Mouse (Mus musculus) midbrain, postnatal 0 days (tissue): ENCODE data around the gene Cdkn2aipnl. TPM values are rescaled to one million over a fixed set of nuclear protein-coding genes. Genes with fewer than 3 reads are reported as not detected.

ENCODE experiments used
- ATAC-seq: fragments of 200-750 bp; cut with Nextera tagmentation; 2 replicates; pipeline ENCODE4 v1.8.0; 2017; ENCODE audit warnings: moderate number of reproducible peaks, mild to moderate bottlenecking, moderate TSS enrichment, moderate library complexity; ENCODE audit not compliant: low FRiP score
- DNase-seq: peaks from one replicate; pipeline ENCODE4 v3.0.0-alpha.2; 2015; ENCODE audit warnings: low spot score
- H3K27ac ChIP-seq: fragments of 300-500 bp; sonication (generic); 2 replicates; pipeline ENCODE4 v1.5.1; 2014; ENCODE audit warnings: low read depth, mild to moderate bottlenecking, low read length, mixed read lengths
- H3K27me3 ChIP-seq: fragments of 300-500 bp; sonication (generic); 2 replicates; pipeline ENCODE4 v1.6.1; 2014; ENCODE audit warnings: low read length, control low read depth, mixed read lengths; ENCODE audit not compliant: insufficient read depth
- H3K36me3 ChIP-seq: fragments of 300-500 bp; sonication (generic); 2 replicates; pipeline ENCODE4 v1.6.1; 2014; ENCODE audit warnings: low read length, control low read depth, mixed read lengths; ENCODE audit not compliant: insufficient read depth
- H3K4me1 ChIP-seq: fragments of 300-500 bp; sonication (generic); 2 replicates; pipeline ENCODE4 v1.6.1; 2014; ENCODE audit warnings: mild to moderate bottlenecking, control low read depth, antibody characterized with exemption, low read length, mixed read lengths; ENCODE audit not compliant: insufficient read depth
- H3K4me2 ChIP-seq: fragments of 300-500 bp; sonication (generic); 2 replicates; pipeline ENCODE4 v1.6.1; 2014; ENCODE audit warnings: low read depth, mild to moderate bottlenecking, low read length, mixed read lengths; ENCODE audit not compliant: poor library complexity, severe bottlenecking
- H3K4me3 ChIP-seq: fragments of 300-500 bp; sonication (generic); 2 replicates; pipeline ENCODE4 v1.5.1; 2014; ENCODE audit warnings: low read depth, mild to moderate bottlenecking, low read length, moderate library complexity
- H3K9ac ChIP-seq: fragments of 300-500 bp; sonication (generic); replicated peaks from 2 replicates; pipeline ENCODE4 v1.6.1; 2014; ENCODE audit warnings: mild to moderate bottlenecking, low read length, moderate library complexity, mixed read lengths; ENCODE audit not compliant: poor library complexity, severe bottlenecking
- H3K9me3 ChIP-seq: fragments of 300-500 bp; sonication (generic); 2 replicates; pipeline ENCODE4 v1.6.1; 2016; ENCODE audit warnings: low read length, control low read depth
- CTCF ChIP-seq: IDR thresholded peaks from 2 replicates; pipeline ENCODE4 v1.5.1; 2016; ENCODE audit warnings: antibody characterized with exemption, mild to moderate bottlenecking
- WGBS: fragments of 180-500 bp; shearing (Covaris S2); extraction: QIAGEN DNeasy Blood & Tissue Kit; methylation state at CpG from one replicate; pipeline ENCODE4 v1.1.7; 2014; 5-methylcytosine and 5-hydroxymethylcytosine counted together
- polyA plus RNA-seq: library from polyadenylated mRNA; unstranded; fragments of >200 nt; fragmentation: Nextera tagmentation; extraction: Ambion mirVana; gene quantifications from 2 replicates; pipeline ENCODE4 v1.2.1, GENCODE M21; 2015
- total RNA-seq: library from RNA; depleted of rRNA; stranded (reverse); fragments of >200 nt; gene quantifications from 2 replicates; pipeline ENCODE4 v1.2.3, GENCODE M21; 2014

The Cdkn2aipnl gene
- total and polyA plus RNA-seq, 2 experiments from 2014 or later = 99.1 to 124 TPM

DNA sequence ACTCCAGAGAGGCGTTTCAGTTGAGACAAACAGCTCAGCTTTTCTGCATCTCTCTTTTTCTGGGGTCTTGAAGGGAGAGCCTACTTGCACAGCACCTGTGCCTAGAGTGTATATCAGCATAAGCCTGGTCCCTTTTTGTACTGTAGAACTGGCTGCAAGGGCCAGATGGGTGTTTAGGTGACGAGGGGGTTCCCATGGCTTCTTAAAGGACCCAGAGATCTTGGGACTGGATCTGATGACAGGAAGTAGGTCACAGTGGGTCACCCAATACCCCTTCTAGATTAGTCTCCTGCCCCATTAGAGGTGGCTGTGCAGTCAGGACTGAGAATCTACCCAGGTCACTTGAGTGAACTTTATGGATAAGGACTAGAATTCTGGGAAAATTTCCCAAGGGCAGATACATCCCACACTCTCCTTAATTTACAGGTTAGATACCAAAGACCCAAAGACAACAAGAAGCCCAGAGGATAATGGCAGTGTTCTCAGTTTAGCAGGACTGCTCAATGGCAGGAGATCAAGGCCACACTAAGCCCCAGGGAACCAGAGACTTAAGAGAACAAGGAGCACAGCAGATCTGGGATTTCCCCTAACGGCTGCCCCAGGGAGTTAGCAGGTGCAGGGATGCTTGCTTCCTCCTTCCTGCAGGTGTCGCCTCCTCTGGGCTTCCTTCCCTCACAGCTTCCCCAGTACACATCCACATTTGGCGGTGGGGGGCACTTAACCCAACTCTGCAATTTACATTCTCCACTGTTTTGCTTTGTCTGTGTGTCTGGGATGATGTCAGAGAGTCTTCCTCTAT, 31.6 kb upstream of the Cdkn2aipnl start:
- Histone ChIP-seq H3K4me3 (no peak overlapping the region), H3K36me3 (no peaks in the 10 kb centered on the region), H3K9ac (no peak overlapping the region), H3K9me3 (no peaks in the 10 kb centered on the region), H3K27ac (no peak overlapping the region), H3K4me2 (no peak overlapping the region), H3K27me3 (no peaks in the 10 kb centered on the region), H3K4me1 (no peaks in the 10 kb centered on the region)
- TF ChIP-seq CTCF = no peak
- DNase-seq (no peak), ATAC-seq (no peak)
- WGBS = 55% methylated on average over 5 of the region's 5 CpGs

DNA sequence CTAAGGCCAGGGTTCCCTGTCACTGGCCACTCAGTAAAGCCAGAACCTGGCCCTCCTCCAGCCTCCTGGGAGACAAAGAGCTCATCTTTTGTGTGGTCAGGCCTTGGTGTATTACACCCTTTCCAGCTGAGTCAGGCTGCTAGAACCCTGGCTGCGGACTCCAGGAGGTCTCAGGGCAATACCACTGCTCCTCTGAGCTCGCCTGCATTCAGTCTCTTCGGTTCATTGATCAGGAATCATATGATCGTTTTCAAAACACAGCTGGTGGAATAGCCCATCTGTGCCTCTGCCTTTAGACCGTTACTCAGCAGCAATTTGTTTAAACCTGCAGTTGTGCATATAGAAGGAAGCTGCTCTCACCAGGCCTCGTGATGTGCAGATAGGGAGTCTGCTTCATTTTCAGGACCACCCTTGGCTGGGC, 30.1 kb upstream of the Cdkn2aipnl start:
- no peak for DNase-seq
- Histone ChIP-seq H3K27ac (no peak overlapping the region), H3K27me3 (no peaks in the 10 kb centered on the region), H3K36me3 (no peaks in the 10 kb centered on the region), H3K4me3 (no peak overlapping the region), H3K9me3 (no peaks in the 10 kb centered on the region), H3K9ac (no peak overlapping the region), H3K4me1 (no peaks in the 10 kb centered on the region), H3K4me2 (no peak overlapping the region)
- no peak for TF ChIP-seq CTCF
- no peak for ATAC-seq
- WGBS = 65% methylated on average over 6 of the region's 6 CpGs

DNA sequence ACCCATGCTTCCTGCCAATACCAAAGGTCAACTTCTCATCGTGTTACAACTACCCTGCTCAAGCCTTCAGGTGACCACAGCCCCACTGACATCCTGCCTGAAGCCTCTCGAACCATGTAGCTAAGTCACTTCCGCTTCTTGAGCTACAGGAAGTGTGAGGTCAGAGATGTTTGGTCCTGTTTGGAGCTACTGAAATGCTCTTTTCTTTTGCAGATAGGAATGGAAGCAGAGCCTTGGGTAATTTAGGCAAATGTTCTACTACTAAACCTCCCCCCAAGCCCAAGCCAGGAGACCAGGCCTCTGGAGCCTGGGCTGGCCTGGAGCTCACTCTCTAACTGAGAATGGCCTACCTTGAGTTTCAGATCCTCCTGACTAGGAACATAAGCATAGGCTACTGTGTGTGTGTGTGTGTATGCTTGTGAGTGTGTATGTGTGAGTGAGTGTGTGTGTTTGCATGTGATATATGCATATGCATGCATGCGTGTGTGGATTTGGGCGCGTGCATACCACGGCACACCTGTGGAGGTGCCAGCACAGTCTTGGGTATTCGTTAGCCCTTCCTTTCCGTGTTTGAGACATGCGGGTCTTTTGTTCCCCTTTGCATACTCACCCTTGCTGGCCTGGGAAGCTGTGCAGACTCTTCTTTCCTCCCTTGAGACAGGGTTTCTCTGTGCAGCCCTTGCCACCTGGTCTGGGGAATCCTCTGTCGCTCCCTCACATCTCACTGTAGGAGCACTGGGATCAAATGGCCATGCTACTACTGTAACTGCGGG, 28.5 kb upstream of the Cdkn2aipnl start:
- WGBS = 86% methylated on average over 12 of the region's 12 CpGs
- no peak for ATAC-seq

DNA sequence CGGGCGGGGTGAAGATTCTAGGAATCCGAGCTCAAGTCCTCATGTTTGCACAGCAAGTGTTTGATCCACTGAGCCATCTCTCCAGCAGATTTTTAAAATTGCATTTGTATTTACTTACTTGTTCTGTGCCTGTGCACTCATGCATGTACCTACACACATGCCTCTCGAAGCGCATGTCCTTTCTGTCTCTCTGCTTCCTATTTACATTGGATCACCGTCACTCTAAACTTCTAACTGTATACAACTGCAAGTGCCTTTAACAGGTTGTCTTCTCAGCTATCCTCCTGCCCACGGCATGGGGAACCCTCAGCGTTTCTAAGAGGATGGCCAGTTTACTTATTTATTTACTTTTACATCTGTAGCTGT, 27.9 kb upstream of the Cdkn2aipnl start:
- DNase-seq (no peak), ATAC-seq (no peak)
- H3K4me1 ChIP-seq = peaks cover 11% of the 10 kb centered on the region; the same call in 1 of the 2 replicates
- no peak overlapping the region for H3K9ac ChIP-seq
- H3K36me3 ChIP-seq = no peaks in the 10 kb centered on the region
- 76% methylated on average over 8 of the region's 8 CpGs for WGBS
- TF ChIP-seq CTCF = no peak
- no peak overlapping the region for H3K4me2 ChIP-seq
- H3K27ac ChIP-seq = no peak overlapping the region
- H3K27me3 ChIP-seq = no peaks in the 10 kb centered on the region
- H3K4me3 ChIP-seq = no peak overlapping the region
- H3K9me3 ChIP-seq = no peaks in the 10 kb centered on the region

More for the DNA sequence above, 28.5 kb upstream of the Cdkn2aipnl start:
- Histone ChIP-seq H3K4me1 (peaks cover 11% of the 10 kb centered on the region; the same call in 1 of the 2 replicates), H3K27ac (no peak overlapping the region), H3K9ac (no peak overlapping the region), H3K4me2 (no peak overlapping the region), H3K9me3 (no peaks in the 10 kb centered on the region), H3K4me3 (no peak overlapping the region), H3K36me3 (no peaks in the 10 kb centered on the region), H3K27me3 (no peaks in the 10 kb centered on the region)
- TF ChIP-seq CTCF = no peak
- DNase-seq = no peak

DNA sequence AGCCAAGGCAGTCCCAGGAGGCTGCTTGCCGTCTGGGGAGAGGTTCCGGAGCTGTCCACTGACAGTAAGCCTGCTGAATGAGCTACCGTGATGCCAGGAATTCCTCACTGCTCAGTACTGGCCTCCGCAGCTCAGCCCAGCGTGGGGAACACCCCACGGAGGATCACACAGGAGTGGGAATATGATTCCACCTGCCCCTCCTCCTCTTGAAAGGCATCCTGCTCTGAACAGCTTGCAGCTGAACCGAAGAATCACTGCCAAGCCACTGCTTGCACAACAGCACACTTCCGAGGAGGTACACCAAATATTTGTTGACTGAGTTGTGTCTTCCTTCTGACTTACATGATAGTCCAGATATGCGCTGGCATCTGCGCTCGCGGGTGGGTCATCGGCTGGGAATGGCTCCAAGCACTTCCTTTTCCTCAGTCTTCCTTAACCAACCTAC, 26.9 kb upstream of the Cdkn2aipnl start:
- ATAC-seq = no peak
- no peak for DNase-seq

More for the DNA sequence above, 26.9 kb upstream of the Cdkn2aipnl start:
- no peak for TF ChIP-seq CTCF
- H3K36me3 ChIP-seq = no peaks in the 10 kb centered on the region
- WGBS = 73% methylated on average over 13 of the region's 13 CpGs
- no peak overlapping the region for H3K9ac ChIP-seq
- no peak overlapping the region for H3K27ac ChIP-seq
- H3K4me1 ChIP-seq = peaks cover 11% of the 10 kb centered on the region; the same call in 1 of the 2 replicates
- H3K27me3 ChIP-seq = no peaks in the 10 kb centered on the region
- no peak overlapping the region for H3K4me2 ChIP-seq
- H3K9me3 ChIP-seq = no peaks in the 10 kb centered on the region
- H3K4me3 ChIP-seq = no peak overlapping the region
